Mouse (Mus musculus) embryo, embryonic 11 days (tissue): ENCODE data around the gene Diaph2.
"Not testable (repeated sequence)": the region's sequence is repeated elsewhere in the genome, so short reads cannot be mapped to it uniquely, and the experiment has no call there.

Source experiments
- DNase-seq: peaks from one replicate; pipeline ENCODE4 v3.0.0-alpha.2; 2015

The Diaph2 gene

DNA sequence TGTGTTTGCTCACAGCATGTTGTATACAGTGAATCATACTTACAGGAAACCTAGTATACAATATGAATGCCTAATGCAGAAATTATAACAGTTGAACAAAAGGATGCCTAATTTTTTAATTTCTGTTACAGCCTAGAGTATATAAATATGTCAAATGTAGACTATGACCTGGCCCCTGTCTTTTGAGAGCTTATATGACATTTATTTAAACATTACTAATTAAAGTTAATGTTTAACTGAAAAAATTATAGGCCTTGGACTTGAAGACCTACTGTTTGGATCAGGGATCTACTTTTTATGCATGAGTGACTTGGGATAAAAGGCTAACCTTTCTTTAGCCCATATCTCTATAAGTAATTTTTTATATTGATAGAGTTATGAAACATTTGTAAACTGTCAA, 84.3 kb downstream of the Diaph2 start:
- no peak for DNase-seq

DNA sequence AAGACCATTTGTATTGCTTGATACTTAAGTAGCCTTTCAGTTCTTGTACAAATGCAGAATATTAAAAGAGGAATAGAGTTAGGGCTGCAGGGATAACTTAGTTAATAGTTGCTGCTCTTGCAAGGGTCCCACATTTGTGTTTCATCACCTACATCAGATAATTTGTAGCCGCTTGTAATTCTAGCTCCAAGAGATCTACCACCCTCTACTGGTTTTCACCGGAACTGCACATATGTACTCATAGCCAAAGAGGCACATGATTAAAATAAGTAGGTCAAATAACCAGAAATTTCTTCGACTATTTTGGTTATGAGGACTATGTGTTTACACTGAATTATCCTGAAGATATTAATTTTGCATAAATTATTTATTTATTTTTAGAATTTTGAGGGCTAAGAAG, 134.9 kb downstream of the Diaph2 start:
- DNase-seq: peak; percentile 39

DNA sequence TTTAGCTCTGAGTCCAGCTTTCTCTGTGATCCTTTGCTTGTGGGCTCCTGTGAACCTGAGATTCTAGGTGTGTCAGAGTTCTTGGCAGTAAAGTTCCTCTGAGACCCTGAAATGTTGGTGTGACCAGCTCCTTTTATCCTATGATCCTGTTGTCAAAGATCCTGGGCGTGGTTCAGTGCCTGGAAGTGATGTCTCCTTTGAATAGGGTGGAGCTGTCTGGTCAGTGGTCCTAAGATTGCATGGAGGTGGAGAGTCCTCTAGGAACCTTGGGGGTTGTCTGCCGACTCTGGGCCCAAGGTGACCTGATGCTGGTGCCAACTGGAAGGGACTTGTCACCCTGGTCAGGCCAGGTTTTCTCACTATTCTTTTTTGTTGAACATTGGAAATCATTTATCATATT, 176.3 kb downstream of the Diaph2 start:
- no peak for DNase-seq

DNA sequence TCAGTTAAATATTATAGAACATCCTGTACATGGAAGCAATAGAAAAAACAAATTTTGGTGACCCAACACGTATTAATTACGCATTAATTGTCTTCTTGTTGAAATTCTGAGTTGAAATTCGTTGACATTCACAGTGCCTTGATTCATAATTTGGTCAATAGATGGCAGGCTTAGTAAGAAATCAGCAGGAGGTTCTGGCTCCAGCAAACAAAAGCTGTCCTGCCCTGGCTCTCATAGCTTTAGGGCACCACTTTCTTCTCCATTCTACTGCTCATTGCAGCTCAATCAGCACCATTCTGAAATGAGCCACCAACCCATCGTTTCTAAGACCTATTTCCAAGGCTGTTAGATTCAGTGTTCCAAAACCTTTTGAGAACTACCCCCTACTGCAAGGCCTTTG, 225.3 kb downstream of the Diaph2 start:
- peak; percentile 1 for DNase-seq

DNA sequence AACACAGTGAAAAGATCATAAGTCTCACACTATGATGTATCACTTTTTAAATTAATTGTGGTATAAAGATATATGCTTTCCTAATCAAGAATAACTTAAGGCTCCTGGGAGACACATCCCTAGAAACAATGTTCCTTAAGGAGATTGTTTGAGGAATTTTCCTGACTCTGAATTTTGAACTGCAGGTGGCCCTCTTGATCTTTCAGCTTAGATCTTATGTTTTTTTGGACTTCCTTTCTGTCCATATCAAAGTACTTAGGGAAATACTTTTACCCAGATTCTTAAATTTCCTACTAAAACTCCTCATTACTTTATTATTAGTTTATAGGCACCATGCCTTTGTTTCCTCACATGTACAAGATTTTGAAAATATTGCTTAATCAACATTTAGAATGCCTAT, 258.7 kb downstream of the Diaph2 start:
- no peak for DNase-seq

DNA sequence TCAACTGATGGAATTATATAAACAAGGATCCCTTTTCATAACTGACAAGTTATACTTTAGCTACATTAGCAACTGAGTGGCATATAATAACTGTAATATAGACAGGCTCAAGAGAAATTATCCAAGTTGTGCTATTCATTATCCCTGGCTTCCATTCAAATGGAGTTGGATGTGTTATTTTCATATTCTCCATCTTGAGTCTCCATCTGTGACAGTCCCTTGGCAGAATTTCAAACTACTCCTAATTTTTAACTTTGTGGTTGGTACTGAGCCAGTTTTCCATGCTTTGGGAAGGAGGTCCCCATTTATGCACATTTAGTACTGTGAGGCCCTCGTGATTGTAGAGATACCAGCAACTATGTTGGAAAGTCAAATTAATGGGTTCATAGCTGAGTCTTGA, 270.2 kb downstream of the Diaph2 start:
- DNase-seq: no peak

DNA sequence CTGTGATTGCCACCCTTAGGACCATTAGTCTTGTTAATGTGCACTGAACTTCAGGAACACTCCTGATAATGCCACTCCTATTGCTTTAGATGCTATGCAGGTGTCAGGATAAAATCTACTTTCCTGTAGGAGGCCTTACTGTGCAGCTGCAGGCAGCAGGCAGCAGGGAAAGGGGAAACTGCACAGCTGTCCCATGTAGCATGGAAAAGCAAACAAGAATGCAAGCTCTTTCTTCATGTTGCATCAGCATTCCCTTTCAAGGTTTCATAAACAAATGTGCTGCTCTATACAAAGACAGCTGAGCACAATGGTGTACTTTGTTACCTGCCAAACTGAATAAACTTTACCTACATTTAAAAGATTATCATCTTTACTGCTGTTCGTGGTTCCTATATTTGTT, 295.0 kb downstream of the Diaph2 start:
- no peak for DNase-seq

DNA sequence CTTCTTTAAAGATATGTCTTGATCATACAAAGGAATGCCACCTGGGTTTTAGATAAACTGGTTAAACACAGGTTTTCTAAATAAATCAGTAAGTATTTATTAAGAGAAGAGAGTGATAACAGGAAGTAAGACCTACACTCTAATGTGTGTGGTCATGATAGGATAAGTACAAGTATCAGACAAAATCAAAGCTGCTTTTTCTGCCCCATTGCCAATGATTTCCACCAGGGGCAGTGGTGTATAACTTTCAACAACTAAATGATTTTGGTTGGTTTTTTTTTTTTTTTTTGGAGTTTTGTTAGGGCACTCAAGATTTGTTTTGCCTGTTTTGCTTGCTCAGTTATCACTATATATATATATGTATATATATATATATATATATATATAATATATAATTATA, 399.7 kb downstream of the Diaph2 start:
- no peak for DNase-seq

DNA sequence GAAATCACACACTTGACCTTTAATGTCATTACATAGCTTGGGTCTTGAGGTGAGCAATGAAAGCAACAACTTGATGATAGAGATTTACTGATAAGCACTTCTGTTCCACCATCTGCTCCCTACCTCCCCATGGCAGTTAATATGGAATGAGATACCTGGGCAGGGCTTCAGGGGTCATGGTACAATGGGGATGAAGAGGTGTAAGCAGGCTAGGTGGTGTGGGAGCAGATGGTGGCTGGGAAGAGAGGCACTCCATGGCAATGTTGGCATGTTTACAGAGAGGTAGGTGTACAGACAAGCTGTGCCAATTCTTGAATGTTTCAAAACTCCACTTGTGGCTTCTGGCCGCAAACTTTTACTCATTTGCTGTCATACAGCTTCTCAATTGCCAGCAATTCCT, 402.6 kb downstream of the Diaph2 start:
- no peak for DNase-seq

DNA sequence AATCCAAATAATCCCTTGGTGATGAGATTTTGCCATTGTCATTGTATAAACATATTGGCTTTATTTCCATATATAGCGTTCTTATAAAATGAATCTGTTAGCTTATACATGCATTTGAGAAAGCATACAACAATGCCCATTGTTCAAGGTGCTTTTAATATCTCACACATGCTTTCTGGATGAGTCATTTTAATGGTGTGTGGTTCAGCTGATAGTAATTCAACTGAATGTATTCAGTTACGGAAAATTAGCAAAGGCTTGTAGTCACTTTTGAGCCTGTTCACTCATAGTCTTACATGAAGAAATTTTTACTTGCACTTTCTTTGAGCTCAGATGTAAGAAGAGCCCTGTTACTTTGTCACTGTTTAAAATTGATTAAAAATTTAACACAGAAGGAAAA, 423.6 kb downstream of the Diaph2 start:
- no peak for DNase-seq

DNA sequence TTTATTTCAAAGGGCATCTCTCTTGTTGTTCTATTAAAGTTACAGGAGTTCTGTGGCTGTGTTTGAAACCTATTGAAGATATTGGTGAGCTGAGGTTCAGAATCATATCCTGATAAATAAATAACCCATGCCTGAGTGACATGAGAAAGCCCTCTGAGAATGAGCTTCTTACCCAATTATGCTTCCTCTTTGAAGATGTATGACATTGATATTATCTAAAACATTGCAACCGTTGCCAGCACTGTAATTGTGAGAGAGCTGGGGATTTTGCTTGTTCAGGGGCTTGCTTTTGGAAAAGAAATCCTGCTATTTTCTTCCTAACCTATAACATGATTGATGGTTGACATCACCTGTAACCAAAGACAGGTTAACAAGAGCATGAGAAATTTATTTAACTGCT, 438.3 kb downstream of the Diaph2 start:
- DNase-seq: no peak

DNA sequence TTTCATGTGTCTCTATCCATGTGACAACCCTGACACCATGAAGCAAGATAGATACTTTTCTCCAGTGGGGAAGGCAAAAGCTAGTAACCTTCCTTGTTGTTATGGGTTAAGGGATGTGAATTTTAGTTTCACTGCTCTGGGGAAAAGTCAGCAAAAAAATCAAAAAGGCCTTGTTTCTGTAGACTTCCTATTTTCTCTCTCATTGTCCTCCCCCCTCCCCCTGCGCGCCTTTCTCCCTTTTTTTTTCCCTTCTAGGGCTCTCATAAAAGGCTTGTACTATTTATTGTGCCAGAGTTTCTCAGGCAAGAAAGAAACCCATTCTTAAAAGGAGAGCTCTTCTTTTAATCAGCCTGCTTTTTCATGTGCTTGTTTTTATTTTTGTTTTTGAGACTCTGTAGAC, 438.9 kb downstream of the Diaph2 start:
- DNase-seq: no peak

DNA sequence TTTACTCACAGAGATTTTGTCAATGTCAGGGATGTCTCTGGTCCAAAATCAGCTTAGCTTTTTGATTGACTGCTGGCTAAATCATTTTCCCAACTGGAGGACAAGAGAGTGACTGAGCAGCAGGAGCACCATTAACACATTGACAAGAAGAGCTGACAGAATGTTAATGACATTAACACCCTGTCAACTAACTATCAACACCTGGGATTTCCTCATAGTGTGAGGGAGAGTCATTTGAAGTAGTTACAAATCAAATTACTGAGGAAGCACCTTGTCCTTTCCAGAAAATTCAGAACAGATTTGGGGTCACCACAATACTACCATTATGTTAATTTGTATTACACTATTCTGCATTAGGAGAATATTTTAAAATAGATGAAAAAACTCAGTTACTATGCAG, 439.7 kb downstream of the Diaph2 start:
- DNase-seq: no peak

DNA sequence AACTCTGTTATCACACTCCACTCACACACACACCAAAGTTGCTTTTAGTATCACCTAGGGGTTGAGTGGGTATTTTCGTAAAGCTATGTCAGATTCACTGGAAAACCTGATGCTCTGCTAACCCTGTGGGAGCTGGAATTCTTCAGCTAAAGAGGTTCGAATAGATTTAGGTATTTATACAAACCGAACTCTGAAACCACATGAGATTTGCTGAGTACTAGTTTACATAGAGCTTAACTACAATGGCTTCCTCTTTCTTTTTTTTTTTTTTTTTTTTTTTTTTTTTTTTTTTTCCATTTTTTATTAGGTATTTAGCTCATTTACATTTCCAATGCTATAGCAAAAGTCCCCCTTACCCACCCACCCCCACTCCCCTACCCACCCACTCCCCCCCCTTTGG, 447.9 kb downstream of the Diaph2 start:
- not testable (repeated sequence) for DNase-seq

DNA sequence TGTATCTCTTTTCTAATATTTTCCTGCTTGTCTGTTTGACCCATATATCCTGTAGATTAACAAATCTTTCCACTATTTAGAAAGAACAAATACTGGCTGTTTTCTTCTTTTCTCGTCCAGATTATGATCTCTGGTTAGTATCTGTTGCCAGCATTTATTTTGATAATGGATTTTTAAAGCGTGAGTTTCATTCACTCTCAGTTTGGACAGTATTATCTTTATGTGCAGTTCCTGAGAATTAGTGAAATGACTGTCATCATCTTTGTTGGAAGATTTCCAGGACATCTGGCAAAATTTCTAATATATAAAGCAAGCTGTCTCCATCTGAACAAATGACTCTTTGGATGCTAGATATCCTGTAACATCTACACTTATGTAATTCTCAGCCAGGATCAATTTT, 455.7 kb downstream of the Diaph2 start:
- no peak for DNase-seq

DNA sequence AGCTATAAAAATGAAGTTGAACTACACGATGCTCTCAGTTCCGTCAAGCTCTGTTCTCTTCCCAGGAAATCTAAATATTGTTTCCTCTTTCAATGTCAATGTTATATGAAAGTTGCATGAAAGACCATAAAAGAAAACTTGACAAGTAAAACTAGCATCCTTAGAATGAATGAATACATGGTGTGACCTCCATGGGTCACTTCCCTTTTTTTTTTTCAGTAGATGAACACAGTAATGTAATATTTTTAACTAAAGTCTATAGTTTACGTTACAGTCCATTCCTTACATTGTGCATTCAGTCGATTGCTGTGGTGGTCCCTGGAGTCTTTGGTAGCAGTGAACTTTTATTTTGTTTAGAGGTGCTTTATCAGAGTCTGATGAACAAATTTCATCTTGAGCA, 462.7 kb downstream of the Diaph2 start:
- no peak for DNase-seq

DNA sequence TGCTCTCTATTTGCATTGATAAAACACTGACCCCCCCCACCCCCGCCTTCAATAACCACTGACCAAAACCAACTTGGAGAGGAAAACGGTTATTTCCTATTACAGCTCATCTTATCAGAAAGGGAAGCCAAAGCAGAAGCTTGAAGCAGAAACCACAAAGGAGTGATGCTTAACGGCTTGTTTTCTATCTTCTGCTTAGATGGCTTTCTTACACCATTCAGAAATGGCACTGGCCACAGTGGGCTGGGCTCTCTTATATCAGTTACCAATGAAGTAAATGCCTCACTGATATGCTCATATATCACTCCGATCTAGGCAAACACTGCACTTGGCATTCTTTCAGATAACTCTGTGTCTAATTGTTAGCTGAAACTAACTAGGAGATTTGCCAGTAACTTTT, 463.2 kb downstream of the Diaph2 start:
- DNase-seq: no peak

DNA sequence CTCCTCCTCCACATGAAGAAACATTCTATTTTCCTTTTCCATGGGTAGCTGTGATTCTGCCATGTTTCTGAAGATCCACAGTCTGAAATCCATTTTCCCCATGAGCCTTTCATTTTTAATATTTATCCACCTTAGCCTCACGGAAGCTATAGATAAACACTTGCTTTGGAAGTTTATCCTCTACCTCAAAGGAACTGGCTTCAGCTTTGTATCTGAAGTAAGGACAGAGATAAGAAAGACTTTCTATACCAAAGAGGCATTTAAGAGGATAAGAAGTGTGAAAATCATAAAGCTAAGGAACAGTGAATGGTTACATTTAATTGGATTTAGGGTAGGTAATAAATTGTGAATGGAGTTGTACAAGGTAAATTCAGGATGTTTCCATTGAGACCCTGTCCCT, 480.5 kb downstream of the Diaph2 start:
- DNase-seq: no peak

DNA sequence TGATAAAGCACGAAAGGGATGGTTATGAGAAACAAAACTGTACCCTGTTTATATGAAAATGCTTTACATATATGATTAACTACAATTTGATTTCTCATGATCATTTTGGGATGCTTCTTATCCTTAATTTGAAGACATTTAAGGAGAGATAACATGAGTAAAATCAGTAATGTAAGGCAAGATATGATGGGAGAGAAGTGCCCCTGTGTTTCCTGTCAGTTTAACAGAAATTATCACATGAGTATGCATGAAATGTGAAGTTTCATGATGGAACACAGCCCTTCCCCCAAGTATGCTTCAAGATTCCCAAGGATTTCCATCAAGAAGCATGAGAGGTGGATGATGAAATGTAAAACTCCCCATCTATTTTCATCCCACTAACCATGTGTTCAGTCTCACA, 485.6 kb downstream of the Diaph2 start:
- DNase-seq: no peak

DNA sequence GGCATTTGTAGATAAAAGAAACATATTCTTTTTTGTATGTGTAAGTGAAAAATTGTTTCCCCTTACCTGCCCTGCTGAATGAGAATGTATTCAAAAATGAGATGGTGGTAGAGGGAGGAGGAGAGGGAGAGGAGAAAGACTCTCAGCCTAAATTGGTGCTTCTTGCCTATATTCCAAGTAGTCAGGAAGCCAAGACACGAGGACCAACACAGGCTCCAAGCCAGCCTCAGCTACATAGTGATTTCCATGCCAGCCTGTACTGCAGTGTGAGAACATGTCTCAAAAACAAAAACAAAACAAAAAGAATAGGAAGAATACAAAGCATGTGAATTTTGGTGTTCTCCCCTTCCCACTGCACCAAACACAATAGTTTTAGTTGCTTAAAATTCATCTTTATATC, 497.1 kb downstream of the Diaph2 start:
- no peak for DNase-seq

DNA sequence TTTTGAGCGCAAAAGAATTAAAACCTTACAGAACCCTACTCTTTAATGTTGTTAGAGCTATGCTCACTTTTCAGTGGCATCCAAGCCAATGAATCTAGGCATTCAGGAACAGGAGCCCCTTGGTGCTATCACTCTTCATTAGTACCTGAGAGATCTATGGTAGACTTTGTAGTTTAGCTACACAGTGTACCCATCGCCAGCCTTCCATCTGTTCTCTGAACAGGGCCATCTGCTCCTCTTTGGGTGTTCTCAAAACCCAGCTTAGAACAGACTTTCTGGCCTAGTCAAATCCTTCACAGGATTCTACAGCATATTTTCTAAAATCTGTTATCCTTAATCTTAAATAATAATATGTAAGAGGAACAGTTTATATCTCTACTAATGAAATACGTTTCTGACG, 504.1 kb downstream of the Diaph2 start:
- no peak for DNase-seq

DNA sequence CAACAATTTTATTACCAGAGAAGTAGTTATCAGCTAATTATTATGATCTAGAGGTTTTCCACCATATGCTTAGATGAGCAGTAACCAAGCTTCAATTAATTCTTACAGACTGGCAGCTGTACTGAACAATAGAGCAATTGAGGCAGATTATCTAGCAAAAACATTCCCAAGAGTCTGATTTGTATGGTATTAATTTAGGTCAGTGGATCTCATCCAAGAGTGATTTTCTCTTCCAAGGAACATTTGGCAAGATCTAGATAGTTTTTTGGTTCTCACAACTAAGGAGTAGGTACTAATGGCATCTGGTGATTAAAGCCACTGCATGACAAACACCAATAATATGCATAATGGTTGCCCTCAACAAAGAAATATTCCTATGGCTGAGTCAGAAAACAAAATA, 516.2 kb downstream of the Diaph2 start:
- no peak for DNase-seq

DNA sequence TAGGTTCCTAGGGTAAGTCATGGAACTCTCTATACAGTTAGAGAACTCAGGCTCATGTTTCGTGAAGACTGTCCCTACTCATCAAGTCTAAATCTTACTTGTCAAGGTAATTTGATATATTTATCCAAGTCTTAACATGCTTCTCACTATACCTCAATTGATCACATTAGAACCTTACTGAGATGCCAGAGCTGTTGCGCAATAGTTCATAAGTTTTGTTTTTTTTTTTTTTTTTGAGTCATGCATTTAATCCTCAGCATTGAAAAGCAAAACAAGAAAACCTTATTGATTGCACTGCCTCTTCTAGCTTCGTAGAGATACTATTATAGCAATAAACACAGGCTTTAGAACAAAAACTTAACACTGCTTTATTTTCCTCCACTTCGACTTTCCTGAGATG, 529.6 kb downstream of the Diaph2 start:
- DNase-seq: no peak

DNA sequence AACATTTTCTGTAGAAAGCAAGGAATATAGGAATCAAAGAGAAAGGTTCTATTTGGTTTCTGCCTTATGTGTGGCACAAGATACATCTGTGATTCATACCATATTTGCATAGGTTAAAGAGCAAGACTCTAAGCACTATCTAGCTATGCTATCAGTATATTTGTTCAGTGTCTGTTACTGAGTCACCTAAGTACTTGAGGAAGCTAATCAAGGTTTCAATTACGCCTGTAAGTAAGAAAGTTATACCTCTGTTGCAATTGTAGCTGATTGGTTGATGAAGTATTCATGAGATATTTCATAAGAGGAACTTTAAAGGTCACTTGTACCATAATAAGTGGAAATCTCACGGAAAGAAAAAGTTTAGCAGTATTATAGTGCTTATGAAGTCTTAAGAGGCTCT, 531.9 kb downstream of the Diaph2 start:
- DNase-seq: no peak

DNA sequence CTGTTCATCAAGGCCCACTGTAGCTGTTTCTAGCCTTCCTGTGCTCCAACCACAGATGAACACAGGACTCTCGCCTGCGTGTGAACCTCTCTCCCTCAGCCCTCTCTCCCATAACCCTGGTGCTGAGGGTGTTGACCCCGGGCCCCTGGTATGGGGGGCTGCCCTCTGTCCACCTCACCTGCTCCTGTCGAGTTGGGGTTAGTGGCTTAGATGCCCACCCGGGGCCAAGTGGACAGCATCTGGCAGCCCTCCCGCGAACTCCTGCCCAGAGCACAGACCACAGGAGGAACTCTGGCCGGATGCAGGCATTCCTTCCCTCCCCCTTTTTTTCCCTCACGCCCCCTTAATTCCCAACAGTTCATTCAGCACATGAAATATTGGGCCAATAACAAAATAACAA, 537.5 kb downstream of the Diaph2 start:
- DNase-seq: no peak

DNA sequence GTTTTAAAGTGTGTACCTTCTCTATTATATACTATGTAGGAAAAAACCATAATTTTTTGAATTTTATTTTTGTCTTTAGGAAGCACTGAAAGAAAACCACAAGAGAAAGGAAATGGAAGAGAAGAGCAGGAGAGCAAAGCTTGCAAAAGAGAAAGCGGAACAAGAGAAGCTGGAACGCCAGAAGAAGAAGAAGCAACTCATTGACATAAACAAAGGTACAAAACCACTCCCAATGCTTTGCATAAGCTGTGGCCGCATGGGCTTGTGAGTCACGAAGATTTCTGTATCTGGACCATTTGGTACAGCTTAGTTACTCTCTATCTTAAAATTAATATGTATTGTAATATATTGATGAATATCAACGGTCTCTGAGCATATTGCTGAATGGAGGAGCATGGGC, 540.2 kb downstream of the Diaph2 start:
- no peak for DNase-seq
